Mouse (Mus musculus) hindlimb bud, embryonic 11.5 days (tissue): Measurements from ENCODE around the gene Arg2.
"Not testable (repeated sequence)": the region's sequence is repeated elsewhere in the genome, so short reads cannot be mapped to it uniquely, and the experiment has no call there.

Experiments used
- DNase-seq: peaks from one replicate; pipeline ENCODE4 v3.0.0-alpha.2; 2012; ENCODE audit warnings: low read depth, low spot score; ENCODE audit errors: extremely low spot score

Gene Arg2

DNA sequence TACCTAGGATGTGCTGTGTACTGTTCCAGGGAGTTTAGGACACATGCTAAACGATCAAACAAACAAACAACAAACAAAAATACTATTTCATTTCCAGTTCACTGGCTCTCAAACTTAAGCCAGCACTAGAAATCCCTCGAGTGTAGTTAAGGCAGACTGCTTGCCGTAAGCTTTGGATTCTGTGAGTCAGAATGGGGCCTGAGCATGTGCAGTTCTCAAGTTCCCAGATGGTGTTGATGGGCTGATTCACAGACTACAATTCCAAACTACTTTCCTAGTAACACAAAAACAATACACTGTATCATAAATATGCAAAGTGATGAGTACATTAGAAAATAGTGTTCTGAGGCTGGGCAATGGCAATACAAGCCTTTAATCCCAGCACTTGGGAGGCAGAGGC, 39.8 kb downstream of the Arg2 start:
- DNase-seq, result no peak

- DNase-seq, result no peak
Observed at GRCm38 (mm10) chr12:79171269-79171995, 40.9 kb downstream of the Arg2 start.

GRCm38 (mm10) chr12:79172019-79172941, 41.7 kb downstream of the Arg2 start, which contains the start of gene Vti1b:
Gene Vti1b, minus strand, starts transcription at chr12:79172667.
- peak; percentile 47 for DNase-seq

DNA sequence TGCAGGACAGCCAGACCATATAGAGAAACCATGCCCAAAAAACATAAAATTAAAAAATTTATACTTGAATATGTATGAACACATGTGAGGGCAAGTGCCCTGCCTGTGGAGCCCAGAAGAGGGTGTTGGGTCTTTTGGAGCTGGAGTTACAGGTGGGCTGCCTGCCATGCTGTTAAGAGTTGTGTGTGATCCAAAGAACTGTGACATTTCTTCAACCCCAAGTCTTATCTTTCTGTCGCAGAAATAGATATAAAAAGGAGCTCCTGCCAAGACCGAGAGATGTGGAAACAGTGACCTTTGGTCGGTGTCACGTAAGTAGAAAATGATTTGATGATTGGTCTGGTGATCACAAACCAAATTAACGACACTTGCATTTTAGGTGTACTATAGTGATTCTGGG, 43.1 kb downstream of the Arg2 start:
- no peak for DNase-seq

- no peak for DNase-seq
Observed at GRCm38 (mm10) chr12:79175998-79176397, 45.4 kb downstream of the Arg2 start.

DNA sequence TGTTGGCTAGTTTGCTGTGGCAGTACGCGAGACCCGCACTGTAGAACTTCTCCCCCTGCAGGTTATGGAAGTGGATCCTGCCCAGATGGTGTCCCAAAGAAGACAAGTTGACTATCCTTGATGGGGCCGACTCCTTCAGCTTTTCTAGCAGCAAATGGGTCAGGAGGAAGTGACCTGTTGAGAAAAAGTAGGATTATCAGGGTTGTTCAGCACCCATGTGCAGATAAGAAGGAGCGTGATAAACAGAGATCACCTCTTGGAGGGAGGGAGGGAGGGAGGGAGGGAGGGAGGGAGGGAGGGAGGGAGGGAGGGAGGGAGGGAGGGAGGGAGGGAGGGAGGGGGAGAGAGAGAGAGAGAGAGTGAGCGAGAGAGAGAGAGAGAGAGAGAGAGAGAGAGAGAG, 54.6 kb downstream of the Arg2 start:
- not testable (repeated sequence) for DNase-seq

GRCm38 (mm10) chr12:79190931-79191673, 60.5 kb downstream of the Arg2 start:
- DNase-seq, result no peak

DNA sequence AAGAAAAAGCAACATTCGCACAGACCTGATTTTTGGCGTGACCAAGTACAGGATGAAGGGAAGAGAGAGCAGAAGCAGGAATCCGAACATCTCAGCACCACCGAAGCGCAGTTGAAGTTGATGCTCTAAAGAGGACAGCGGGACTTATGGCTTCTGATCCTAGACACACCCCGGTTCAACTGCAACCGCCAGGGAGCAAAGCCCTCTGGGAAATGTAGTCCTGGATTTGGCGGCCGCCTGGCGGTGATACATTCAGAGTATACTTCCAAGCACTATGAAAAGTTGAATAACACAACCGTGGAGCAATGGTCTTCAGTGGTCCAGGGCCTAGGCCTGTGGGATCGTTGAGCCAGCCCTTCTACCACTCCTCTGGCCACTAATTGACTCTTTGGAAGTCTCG, 61.1 kb downstream of the Arg2 start:
- DNase-seq, result peak; percentile 73

DNA sequence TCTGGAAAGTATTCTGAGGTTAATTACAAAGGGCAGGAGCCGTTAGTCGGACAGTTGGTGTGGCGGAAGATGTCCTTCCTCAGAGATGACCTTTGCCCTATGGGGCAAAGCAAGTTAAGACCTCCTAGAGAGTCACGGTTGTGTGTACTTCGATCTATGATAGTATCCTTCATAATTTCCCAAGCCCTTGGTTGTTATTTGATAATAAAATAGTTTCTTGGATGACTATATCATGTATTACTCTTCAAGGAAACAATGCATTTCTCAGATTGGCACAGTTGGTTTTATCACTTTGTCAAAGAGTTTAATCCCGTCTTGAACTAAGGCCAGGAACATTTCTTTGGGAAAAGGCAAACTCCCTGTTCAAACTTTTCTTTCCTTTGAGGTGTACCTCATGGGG, 61.6 kb downstream of the Arg2 start, which contains the start of gene Rdh11:
Gene Rdh11, minus strand, starts transcription at position 101 of the 400 bp plus-strand sequence.
- no peak for DNase-seq

GRCm38 (mm10) chr12:79193441-79193840, 62.9 kb downstream of the Arg2 start:
- DNase-seq, result peak; percentile 76

GRCm38 (mm10) chr12:79197105-79197504, 66.5 kb downstream of the Arg2 start:
- no peak for DNase-seq

DNA sequence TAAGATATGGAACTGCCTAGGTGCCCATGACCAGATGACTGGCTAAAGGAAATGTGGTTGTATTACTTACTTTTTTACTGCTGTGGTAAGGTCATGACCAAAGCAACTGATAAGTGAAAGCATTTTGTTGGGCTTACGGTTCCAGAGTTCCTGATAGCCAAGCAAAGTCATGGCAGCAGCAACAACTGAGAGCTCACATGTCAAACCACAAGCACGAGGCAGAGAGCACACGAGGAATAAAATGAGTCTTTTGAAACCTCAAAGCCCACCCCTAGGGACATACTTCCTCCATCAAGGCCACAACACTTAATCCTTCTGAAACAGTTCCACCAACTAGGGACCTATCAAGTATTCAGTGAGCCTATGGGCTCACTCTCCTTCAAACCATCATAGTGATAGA, 71.3 kb downstream of the Arg2 start:
- no peak for DNase-seq
